Mouse (Mus musculus): Measurements from ENCODE around the gene Kcnj6. TPM values are rescaled to one million over a fixed set of nuclear protein-coding genes. Genes with fewer than 3 reads are reported as not detected.

The Kcnj6 gene
- total RNA-seq, 2 experiments from 2014 or later = not detected

DNA sequence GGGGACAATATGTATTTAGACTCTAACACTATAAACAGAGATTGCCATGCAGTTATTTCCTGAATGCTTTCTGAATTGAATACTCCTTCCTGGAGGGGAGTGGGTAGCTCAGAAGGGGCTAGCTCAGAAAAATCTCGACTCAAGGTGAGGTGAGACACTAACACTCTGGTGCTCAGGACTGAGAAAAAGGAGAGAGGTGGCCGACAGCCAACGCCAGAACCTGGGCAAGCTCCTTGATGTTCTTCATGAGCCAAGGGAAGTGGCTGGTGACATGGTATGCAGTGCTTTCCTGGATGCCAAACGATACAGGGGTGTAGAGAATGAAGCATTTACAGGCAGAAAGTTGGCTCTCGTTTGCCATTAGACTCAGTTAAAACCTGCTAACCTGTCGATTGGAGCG is 48.3 kb downstream of the Kcnj6 start:
- no peak for DNase-seq
- intact Hi-C loops (cut with DNase I) = no loop called here

DNA sequence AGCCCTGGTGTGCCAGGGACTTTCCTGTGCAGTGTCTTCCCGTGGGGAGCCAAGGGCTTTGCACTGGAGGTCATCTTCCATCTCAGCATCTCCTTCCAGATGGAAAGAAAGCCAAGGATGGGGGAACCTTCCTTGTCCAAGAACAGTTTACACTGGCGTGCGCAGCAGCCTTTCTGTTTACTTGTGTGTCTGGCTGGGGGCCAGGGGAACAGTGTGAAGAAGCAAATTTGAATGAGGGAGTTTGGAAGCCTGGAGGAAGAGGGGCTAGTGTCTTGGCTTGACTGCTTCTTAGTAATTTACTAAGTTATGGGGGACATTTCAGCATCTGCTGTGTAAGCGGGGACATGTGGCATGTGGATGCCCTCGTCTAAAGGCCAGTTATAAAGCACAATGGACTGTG is 50.7 kb downstream of the Kcnj6 start:
- intact Hi-C loops (cut with DNase I) = no loop called here

GRCm38 (mm10) chr16:94932702-94933101 is 64.8 kb downstream of the Kcnj6 start:
- no peak for DNase-seq
- intact Hi-C loops (cut with DNase I) = no loop called here

More for the DNA sequence above, 50.7 kb downstream of the Kcnj6 start:
- DNase-seq = no peak

- DNase-seq = peak in 1 of 2 experiments; percentile 8
- intact Hi-C loops (cut with DNase I) = no loop called here
Observed at GRCm38 (mm10) chr16:94931343-94932301, 65.9 kb downstream of the Kcnj6 start.

GRCm38 (mm10) chr16:94925364-94925763 is 72.1 kb downstream of the Kcnj6 start:
- intact Hi-C loops (cut with DNase I) = no loop called here
- no peak for DNase-seq

DNA sequence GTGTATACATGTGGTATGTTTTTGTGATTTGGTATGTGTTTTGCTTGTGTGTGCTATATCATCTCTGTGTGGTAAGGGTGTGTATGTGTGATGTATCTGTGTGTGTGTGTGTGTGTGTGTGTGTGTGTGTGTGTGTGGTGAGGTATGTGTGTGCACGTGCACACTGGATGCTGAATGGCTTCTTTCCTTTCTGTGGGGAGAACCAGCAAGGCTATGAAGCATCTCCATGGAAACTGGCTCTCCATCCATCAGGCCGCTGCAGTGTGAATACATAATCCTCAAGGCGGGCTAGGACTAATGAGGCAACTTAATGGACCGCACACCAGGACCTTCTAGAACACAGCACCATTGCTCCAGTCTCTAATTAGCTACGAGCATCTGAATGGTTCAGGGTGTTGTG is 78.3 kb downstream of the Kcnj6 start:
- intact Hi-C loops (cut with DNase I) = no loop called here
- DNase-seq = no peak

- DNase-seq = no peak
- intact Hi-C loops (cut with DNase I) = no loop called here
Observed at GRCm38 (mm10) chr16:94906026-94906425, 91.5 kb downstream of the Kcnj6 start.

DNA sequence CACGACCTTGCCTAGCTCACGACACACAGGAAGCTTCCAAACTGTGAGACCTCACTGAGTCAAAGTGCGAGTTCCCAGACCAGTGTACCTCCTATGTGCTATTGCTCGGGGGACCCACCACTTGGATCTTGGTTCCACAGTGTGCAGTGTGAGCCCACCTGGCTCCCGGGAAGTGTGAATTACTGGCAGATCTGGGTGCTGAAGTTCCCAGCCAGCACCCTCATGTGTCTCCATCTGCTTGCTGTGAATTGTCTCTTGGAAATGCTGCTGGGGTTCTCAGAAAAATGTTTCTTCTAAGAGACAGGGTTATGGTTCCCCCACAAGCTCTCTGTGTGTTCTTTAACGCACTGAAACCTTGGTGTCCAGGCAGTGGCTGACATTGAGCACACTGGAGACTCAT is 98.7 kb downstream of the Kcnj6 start:
- intact Hi-C loops (cut with DNase I) = no loop called here
- no peak for DNase-seq

DNA sequence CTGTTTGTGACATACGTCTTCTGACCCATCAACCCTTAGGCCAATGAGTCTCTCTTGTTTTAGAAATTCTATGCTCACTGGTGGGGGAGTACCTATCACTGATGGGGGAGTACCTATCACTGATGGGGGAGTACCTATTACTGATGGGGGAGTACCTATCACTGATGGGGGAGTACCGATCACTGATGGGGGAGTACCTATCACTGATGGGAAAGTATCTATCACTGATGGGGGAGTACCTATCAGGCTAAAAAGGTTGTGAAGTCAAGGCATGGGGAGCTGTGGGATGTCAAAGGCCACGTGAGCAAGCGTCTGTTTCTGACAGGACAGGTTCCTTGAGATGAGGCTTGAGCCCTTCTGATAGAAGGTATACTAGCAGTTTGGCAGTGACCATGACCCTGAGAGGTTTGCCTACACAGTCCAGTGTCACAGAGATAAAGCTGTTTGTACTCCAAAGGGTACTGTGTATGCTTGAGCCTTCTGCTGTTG is 105.3 kb downstream of the Kcnj6 start:
- intact Hi-C loops (cut with DNase I) = no loop called here
- DNase-seq = no peak

DNA sequence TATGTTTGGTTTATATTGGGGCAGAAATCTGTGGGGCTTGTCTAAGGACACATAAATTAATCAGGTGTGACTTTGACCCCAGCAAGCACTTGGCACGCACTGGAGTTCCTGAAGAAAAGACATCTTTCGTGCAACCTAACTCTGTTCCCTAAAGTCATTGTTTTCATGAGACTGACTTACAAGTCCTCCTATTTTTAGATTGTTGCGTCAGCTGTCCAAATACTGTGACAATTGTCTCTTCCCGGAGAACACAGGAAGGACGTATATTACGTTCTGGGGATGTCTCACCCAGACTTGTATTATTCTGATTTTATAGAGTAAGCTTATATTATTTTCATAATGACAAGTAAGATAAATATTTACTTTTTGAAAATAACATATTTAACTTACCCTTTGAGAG is 106.9 kb downstream of the Kcnj6 start:
- intact Hi-C loops (cut with DNase I) = no loop called here
- no peak for DNase-seq

DNA sequence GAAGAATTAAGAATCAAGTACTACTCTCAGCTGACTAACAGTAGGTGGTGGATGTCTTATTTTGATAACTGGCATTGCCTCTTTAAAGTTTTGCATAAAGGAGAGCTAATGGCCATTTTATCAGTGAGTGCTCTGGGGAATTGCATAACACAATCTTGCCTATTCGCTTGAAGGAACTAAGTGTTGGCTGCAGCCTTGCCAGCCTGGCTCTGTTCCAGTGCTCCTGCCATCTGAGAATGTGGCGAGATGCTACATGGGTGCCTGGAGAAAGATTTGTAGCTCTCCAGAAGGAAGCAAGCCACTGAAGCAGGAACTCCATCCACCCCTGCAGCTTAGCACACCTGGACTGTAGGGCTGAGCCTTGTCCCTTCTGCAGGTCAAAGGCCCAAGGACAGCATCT is 107.4 kb downstream of the Kcnj6 start:
- no peak for DNase-seq
- intact Hi-C loops (cut with DNase I) = no loop called here

- intact Hi-C loops (cut with DNase I) = no loop called here
Observed at GRCm38 (mm10) chr16:94888554-94888953, 108.9 kb downstream of the Kcnj6 start.

GRCm38 (mm10) chr16:94886398-94886797 is 111.1 kb downstream of the Kcnj6 start:
- intact Hi-C loops (cut with DNase I) = no loop called here
- DNase-seq = no peak

More at GRCm38 (mm10) chr16:94888554-94888953, 108.9 kb downstream of the Kcnj6 start:
- DNase-seq = no peak

DNA sequence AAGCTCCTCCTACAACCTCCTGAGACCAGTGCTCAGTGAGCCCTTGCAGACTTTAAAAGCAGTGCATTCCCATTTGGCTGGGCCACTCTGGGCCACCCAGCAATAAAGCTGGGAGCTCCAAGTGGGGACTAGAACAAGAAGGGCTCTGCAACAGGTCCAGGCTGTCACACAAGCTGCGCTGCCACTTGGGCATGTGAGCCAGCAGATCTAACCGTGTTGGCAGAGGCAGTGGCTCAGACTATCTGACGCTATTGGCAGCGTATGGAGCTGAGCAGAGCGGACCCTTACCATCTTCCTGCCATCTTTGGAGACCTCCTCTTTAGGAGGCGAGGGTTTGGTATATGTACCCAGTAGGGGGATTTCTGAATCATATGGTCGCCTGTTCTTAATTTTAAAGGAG is 112.4 kb downstream of the Kcnj6 start:
- DNase-seq = no peak
- intact Hi-C loops (cut with DNase I) = no loop called here

GRCm38 (mm10) chr16:94883909-94884308 is 113.6 kb downstream of the Kcnj6 start:
- DNase-seq = no peak
- intact Hi-C loops (cut with DNase I) = no loop called here

GRCm38 (mm10) chr16:94883196-94883595 is 114.3 kb downstream of the Kcnj6 start:
- intact Hi-C loops (cut with DNase I) = no loop called here
- DNase-seq = no peak

GRCm38 (mm10) chr16:94882111-94882510 is 115.4 kb downstream of the Kcnj6 start:
- intact Hi-C loops (cut with DNase I) = no loop called here
- DNase-seq = no peak

- intact Hi-C loops (cut with DNase I) = no loop called here
- DNase-seq = no peak
Observed at GRCm38 (mm10) chr16:94872614-94873272, 124.8 kb downstream of the Kcnj6 start.

DNA sequence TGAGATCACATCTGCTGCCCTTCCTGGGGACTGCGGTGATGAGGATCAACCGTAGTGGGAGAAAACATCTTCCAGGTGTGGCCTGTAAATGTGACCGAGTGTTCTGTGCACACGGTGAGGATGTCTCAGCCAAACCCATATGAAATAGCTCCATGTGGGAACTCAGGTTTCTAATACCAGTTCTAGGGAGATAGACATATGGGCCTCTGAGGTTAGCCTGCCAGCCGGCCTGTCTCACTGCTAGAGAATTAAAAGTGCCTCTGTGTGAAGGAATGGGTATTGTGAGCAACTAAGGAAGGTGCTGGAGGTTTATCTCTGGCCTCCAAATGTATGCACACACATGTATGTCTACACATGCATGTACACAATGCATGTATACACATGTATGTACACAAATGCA is 129.1 kb downstream of the Kcnj6 start:
- no peak for DNase-seq
- intact Hi-C loops (cut with DNase I) = no loop called here

DNA sequence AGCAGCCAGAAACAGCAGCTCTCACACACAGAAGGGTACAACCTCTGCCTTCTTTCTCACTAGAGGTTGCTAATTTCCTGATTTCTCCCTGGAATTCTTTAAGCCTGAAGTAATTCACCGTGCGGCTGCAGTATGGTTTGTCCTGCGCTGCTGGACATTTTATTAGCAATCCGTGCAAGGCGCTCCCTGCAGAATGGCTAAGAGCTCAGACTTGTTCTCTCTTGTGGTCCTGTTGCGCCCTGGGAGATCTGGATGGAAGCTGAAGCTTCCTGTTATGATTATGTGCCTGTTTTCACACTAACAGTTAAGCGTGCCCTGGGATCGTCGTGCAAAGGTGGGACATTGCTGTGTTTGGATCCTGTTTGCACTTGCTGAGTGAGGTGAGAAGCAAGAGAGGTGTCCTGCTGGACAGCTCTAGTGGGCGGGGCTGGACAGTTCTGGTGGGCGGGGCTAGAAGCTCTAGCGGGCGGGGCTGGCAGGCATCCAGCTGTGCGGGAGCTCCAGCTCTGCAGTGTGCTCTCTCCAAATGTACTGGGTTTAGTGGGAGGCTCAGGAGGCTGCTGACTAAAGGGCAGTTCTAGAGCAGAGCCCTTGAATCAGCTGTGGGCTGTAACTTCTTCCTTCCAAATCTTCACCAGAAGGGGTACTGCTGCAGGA is 131.1 kb downstream of the Kcnj6 start:
- DNase-seq = peak in 1 of 2 experiments; percentile 32
- intact Hi-C loops (cut with DNase I) = no loop called here

GRCm38 (mm10) chr16:94865796-94866195 is 131.7 kb downstream of the Kcnj6 start:
- intact Hi-C loops (cut with DNase I) = no loop called here

More at GRCm38 (mm10) chr16:94865796-94866195, 131.7 kb downstream of the Kcnj6 start:
- no peak for DNase-seq
